Mouse (Mus musculus): ENCODE results near the gene Dlec1. TPM values are rescaled to one million over a fixed set of nuclear protein-coding genes. Genes with fewer than 3 reads are reported as not detected.

Dlec1 gene
- polyA plus RNA-seq, 1 experiment from 2014 or later, result 0.79 TPM

GRCm38 (mm10) chr9:119181241-119181728 is 79.0 kb downstream of the Dlec1 start:
- Histone ChIP-seq H3K4me3 (no peak overlapping the region), H3K4me1 (no peaks in the 10 kb centered on the region; the same call in 1 of the 2 replicates), H3K27me3 (replicated peaks) (no peaks in the 10 kb centered on the region), H3K9me3 (no peaks in the 10 kb centered on the region), H3K27ac (no peak overlapping the region), H3K36me3 (no peaks in the 10 kb centered on the region), H3K4me2 (replicated peaks) (no peak overlapping the region), H3K9ac (no peak overlapping the region)
- 58% methylated on average over 3 of the region's 3 CpGs for WGBS
- ATAC-seq (ENCODE audit: low FRiP score, low read depth), result no peak

GRCm38 (mm10) chr9:119192202-119192990 is 90.1 kb downstream of the Dlec1 start:
- ATAC-seq (ENCODE audit: low FRiP score, low read depth), result no peak
- Histone ChIP-seq H3K36me3 (no peaks in the 10 kb centered on the region), H3K4me1 (no peaks in the 10 kb centered on the region), H3K4me2 (replicated peaks) (no peak overlapping the region), H3K9ac (no peak overlapping the region), H3K4me3 (no peak overlapping the region), H3K27me3 (replicated peaks) (no peaks in the 10 kb centered on the region), H3K9me3 (no peaks in the 10 kb centered on the region), H3K27ac (no peak overlapping the region)
- 40% methylated on average over 11 of the region's 11 CpGs for WGBS

Other genes with a start within 250 kb of the Dlec1 start
- 6.8 and 7.3 TPM in 2 replicates for gene Ctdspl, start 176.0 kb upstream of the Dlec1 start, polyA plus RNA-seq (2016; fragmentation: Nextera tagmentation; extraction: Ambion mirVana)
- gene Vill, start 49.7 kb upstream of the Dlec1 start, polyA plus RNA-seq (2016; fragmentation: Nextera tagmentation; extraction: Ambion mirVana), result 9.8 and 13.0 TPM in 2 replicates
- gene Plcd1, start 9.0 kb upstream of the Dlec1 start, polyA plus RNA-seq (2016; fragmentation: Nextera tagmentation; extraction: Ambion mirVana), result 29.7 and 31.9 TPM in 2 replicates
- 1.5 and 1.7 TPM in 2 replicates for gene Acaa1b, start 54.6 kb downstream of the Dlec1 start, polyA plus RNA-seq (2016; fragmentation: Nextera tagmentation; extraction: Ambion mirVana)
- not detected in 2 replicates for gene Gm47289, start 56.7 kb downstream of the Dlec1 start, polyA plus RNA-seq (2016; fragmentation: Nextera tagmentation; extraction: Ambion mirVana)
- not detected in 2 replicates for gene Slc22a13, start 106.6 kb downstream of the Dlec1 start, polyA plus RNA-seq (2016; fragmentation: Nextera tagmentation; extraction: Ambion mirVana)
- gene Oxsr1, start 219.9 kb downstream of the Dlec1 start, polyA plus RNA-seq (2016; fragmentation: Nextera tagmentation; extraction: Ambion mirVana), result 18.8 and 19.9 TPM in 2 replicates
- gene Acaa1a, start 237.2 kb downstream of the Dlec1 start, polyA plus RNA-seq (2016; fragmentation: Nextera tagmentation; extraction: Ambion mirVana), result 87.6 and 91.8 TPM in 2 replicates
- gene Myd88, start 238.9 kb downstream of the Dlec1 start, polyA plus RNA-seq (2016; fragmentation: Nextera tagmentation; extraction: Ambion mirVana), result 6.1 and 6.4 TPM in 2 replicates